Mouse (Mus musculus): ENCODE data around the gene Sco2. TPM values are rescaled to one million over a fixed set of nuclear protein-coding genes. Genes with fewer than 3 reads are reported as not detected.

Gene Sco2
- polyA plus RNA-seq, 1 experiment from 2014 or later, result 5.6 TPM

GRCm38 (mm10) chr15:89372068-89372467 is 1.6 kb downstream of the Sco2 start:
- H3K9me3 ChIP-seq, result no peaks in the 10 kb centered on the region
- H3K27ac ChIP-seq, result no peak overlapping the region
- H3K36me3 ChIP-seq, result peaks cover 56% of the 10 kb centered on the region
- peaks cover 20% of the 10 kb centered on the region for H3K4me1 ChIP-seq
- no peak overlapping the region for H3K4me2 ChIP-seq
- peaks cover 15% of the 10 kb centered on the region for H3K27me3 ChIP-seq
- no peak overlapping the region for H3K4me3 ChIP-seq
- WGBS, result 85% methylated on average over 13 of the region's 13 CpGs
- H3K9ac ChIP-seq, result no peak overlapping the region
- ATAC-seq (ENCODE audit: insufficient number of reproducible peaks, low FRiP score, low TSS enrichment, low read depth), result no peak

- H3K9me3 ChIP-seq, result no peaks in the 10 kb centered on the region
- ATAC-seq (ENCODE audit: insufficient number of reproducible peaks, low FRiP score, low TSS enrichment, low read depth), result no peak
- H3K4me2 ChIP-seq, result no peak overlapping the region
- 96% methylated on average over 4 of the region's 4 CpGs for WGBS
- no peaks in the 10 kb centered on the region for H3K27me3 ChIP-seq
- no peak overlapping the region for H3K9ac ChIP-seq
- H3K36me3 ChIP-seq, result peaks cover 99% of the 10 kb centered on the region
- H3K4me3 ChIP-seq, result no peak overlapping the region
- no peaks in the 10 kb centered on the region for H3K4me1 ChIP-seq
- no peak overlapping the region for H3K27ac ChIP-seq
Observed at GRCm38 (mm10) chr15:89365141-89365551, 8.5 kb downstream of the Sco2 start.

DNA sequence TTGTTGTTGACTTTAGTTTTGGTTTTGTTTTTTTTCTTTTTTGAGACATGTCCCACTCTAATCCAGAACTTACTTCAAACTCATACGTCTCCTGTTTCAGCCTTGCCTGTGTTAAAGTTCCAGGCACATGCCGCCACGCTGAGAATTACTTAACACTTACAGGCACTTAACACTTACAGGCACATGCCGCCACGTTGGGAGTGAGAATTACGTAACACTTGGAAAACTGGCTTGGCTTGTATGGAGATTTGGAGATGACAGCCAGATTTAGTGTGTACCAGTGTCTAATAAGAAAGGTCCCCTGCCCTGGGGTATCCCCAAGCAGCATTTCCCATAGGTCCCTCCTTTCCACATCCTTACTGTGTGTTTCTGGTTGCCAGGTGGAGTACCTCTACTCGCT is 10.6 kb downstream of the Sco2 start:
- no peak for ATAC-seq (ENCODE audit: insufficient number of reproducible peaks, low FRiP score, low TSS enrichment, low read depth)
- Histone ChIP-seq H3K4me1 (peaks cover 3% of the 10 kb centered on the region), H3K9ac (no peak overlapping the region), H3K4me2 (no peak overlapping the region), H3K36me3 (peaks cover 84% of the 10 kb centered on the region), H3K27me3 (no peaks in the 10 kb centered on the region), H3K9me3 (no peaks in the 10 kb centered on the region), H3K27ac (no peak overlapping the region), H3K4me3 (no peak overlapping the region)
- 81% methylated on average over 7 of the region's 7 CpGs for WGBS

GRCm38 (mm10) chr15:89358784-89359183 is 14.9 kb downstream of the Sco2 start:
- H3K36me3 ChIP-seq, result peaks cover 42% of the 10 kb centered on the region
- 76% methylated on average over 3 of the region's 3 CpGs for WGBS
- no peak overlapping the region for H3K4me3 ChIP-seq

DNA sequence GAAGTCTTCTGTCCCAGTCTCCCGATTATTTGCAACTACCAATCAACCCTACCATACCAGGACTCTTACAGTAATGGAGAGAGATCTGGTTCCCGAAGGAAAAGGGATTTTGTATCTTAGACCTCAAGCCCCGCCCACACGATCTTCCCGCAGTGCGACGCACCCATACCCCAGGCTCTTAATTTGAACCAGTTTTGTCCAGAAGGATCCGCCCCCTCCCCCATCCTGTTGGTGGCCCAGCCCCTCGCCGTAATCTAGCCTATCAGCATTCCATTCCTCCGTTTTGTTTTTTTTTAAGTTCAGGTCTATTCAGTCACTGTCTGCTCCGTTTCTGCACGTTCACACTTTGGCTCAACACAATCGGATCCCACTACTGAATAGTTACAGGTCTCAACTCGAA is 17.3 kb downstream of the Sco2 start:
- H3K9me3 ChIP-seq, result no peaks in the 10 kb centered on the region
- H3K27ac ChIP-seq, result peak overlapping the region; percentile 95
- peak; percentile 50; the same call in 1 of the 2 replicates for ATAC-seq (ENCODE audit: insufficient number of reproducible peaks, low FRiP score, low TSS enrichment, low read depth)
- H3K36me3 ChIP-seq, result peaks cover 39% of the 10 kb centered on the region
- H3K4me1 ChIP-seq, result peaks cover 30% of the 10 kb centered on the region
- H3K4me3 ChIP-seq, result peak overlapping the region; percentile 80
- H3K27me3 ChIP-seq, result no peaks in the 10 kb centered on the region
- H3K9ac ChIP-seq, result peak overlapping the region; percentile 80
- 0% methylated on average over 15 of the region's 15 CpGs for WGBS
- peak overlapping the region; percentile 69 for H3K4me2 ChIP-seq

More at GRCm38 (mm10) chr15:89358784-89359183, 14.9 kb downstream of the Sco2 start:
- Histone ChIP-seq H3K9me3 (no peaks in the 10 kb centered on the region), H3K27ac (no peak overlapping the region), H3K9ac (no peak overlapping the region), H3K27me3 (no peaks in the 10 kb centered on the region), H3K4me1 (peaks cover 27% of the 10 kb centered on the region), H3K4me2 (no peak overlapping the region)
- ATAC-seq (ENCODE audit: insufficient number of reproducible peaks, low FRiP score, low TSS enrichment, low read depth), result no peak

DNA sequence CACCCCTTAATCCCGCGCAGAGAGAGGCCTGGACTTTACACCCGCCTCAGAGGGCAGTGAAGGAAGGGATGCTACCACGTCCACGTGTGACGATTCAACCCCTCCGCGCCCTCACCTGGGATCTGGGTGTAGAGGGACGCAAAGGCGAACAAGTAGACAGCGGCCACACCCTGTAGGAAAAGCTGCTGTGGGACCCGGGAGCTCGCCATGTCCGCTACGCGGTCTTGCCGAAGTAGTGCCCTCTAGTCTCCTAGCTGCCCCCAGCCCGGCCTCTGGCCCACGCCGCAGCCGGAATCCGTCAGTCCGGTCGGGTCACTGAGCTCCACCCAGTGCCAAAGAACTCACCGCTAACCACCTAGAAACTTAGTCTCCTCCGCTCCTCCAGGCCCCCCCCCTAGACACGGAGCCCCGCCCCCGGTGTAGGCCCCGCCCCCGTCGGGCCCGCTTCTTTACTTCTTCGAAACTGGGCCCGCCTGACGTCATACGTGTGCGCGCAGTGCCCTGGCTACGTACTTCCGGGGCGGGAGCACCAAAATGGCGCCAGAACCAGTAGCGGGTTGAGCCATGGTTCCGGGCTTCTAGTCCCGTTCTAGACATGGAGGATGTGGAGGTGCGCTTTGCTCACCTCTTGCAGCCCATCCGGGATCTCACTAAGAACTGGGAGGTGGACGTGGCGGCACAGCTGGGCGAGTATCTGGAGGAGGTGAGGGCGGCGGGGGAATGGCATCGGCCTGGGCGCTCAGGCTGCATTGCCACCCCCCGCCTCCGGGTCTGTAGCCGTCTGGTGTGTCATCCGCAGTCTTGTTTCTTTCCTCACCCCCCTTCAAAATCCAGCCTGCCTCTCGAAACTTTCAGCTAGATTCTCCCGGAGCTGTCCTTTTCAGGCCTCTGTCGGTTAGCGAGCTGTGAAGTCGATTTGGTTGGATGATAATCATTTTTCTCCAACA is 18.1 kb downstream of the Sco2 start, which contains the start of the genes Lmf2 and Ncaph2:
Gene Lmf2, minus strand, starts transcription at position 419 of the 947 bp plus-strand sequence.
Gene Ncaph2, plus strand, starts transcription at position 479 of the 947 bp plus-strand sequence.
- Histone ChIP-seq H3K36me3 (peaks cover 39% of the 10 kb centered on the region), H3K27me3 (no peaks in the 10 kb centered on the region), H3K27ac (peak within 1 kb of the TSS; percentile 95), H3K9ac (peak within 1 kb of the TSS; percentile 86), H3K9me3 (no peaks in the 10 kb centered on the region), H3K4me3 (peak within 1 kb of the TSS; percentile 80), H3K4me1 (peaks cover 30% of the 10 kb centered on the region), H3K4me2 (peak within 1 kb of the TSS; percentile 72)
- WGBS, result under 1% methylated on average over 64 of the region's 64 CpGs
- peak; percentile 90 for ATAC-seq (ENCODE audit: insufficient number of reproducible peaks, low FRiP score, low TSS enrichment, low read depth)

- H3K27ac ChIP-seq, result no peak overlapping the region; the same call in 1 of the 2 replicates
Observed at GRCm38 (mm10) chr15:89354455-89354854, 19.2 kb downstream of the Sco2 start.

DNA sequence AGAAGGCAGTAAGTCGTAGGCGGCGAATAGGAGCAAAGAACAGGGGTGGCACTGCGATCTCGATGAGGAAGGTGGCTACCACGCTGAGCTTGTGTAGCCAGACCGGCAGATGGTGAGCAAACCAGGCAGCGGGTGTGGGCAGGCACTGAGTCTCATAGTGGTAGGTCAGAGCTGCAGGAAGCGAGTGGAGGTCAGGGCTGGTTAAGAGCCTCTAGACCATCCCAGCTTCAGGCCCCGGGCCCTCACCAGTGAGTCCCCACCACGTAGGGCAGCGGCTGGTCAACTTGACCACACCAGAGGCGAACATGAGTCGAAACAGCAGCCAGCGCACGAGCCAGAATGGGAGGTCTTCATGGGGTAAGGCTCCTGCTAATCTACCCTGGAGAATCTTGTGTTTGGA is 19.8 kb downstream of the Sco2 start:
- 97% methylated on average over 16 of the region's 16 CpGs for WGBS
- no peak for ATAC-seq (ENCODE audit: insufficient number of reproducible peaks, low FRiP score, low TSS enrichment, low read depth)
- Histone ChIP-seq H3K4me1 (peaks cover 30% of the 10 kb centered on the region), H3K9me3 (no peaks in the 10 kb centered on the region), H3K36me3 (peaks cover 42% of the 10 kb centered on the region), H3K4me2 (no peak overlapping the region), H3K4me3 (peak overlapping the region; percentile 80; the same call in 1 of the 2 replicates), H3K27ac (no peak overlapping the region), H3K9ac (no peak overlapping the region), H3K27me3 (no peaks in the 10 kb centered on the region)

More at GRCm38 (mm10) chr15:89354455-89354854, 19.2 kb downstream of the Sco2 start:
- Histone ChIP-seq H3K4me2 (peak overlapping the region; percentile 72), H3K27me3 (no peaks in the 10 kb centered on the region), H3K36me3 (peaks cover 42% of the 10 kb centered on the region), H3K4me1 (peaks cover 30% of the 10 kb centered on the region), H3K9me3 (no peaks in the 10 kb centered on the region), H3K9ac (peak overlapping the region; percentile 86), H3K4me3 (peak overlapping the region; percentile 80)
- no peak for ATAC-seq (ENCODE audit: insufficient number of reproducible peaks, low FRiP score, low TSS enrichment, low read depth)
- 74% methylated on average over 7 of the region's 7 CpGs for WGBS

DNA sequence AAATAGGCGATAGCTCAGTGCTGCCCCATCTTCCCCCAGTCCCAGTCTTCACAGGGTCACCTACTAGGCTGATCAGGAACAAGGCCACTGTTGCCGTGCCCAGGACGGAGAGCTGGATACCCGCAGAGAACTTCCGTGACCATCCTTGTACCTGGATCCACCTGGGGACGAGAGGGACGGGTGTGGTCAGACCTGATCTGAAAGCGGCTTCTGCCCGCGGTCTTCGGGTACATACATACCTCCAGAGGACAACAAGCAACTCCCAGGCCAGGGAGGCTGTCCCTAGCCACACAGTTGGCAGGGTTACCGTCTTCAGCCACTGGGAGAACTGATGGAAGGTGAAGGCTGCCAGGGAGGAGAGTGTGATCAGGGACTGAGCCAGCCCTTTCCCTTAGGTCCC is 20.9 kb downstream of the Sco2 start:
- no peak overlapping the region for H3K4me2 ChIP-seq
- no peak for ATAC-seq (ENCODE audit: insufficient number of reproducible peaks, low FRiP score, low TSS enrichment, low read depth)
- peaks cover 45% of the 10 kb centered on the region for H3K36me3 ChIP-seq
- no peak overlapping the region for H3K27ac ChIP-seq
- H3K9ac ChIP-seq, result 0 out of 2 replicates have a peak overlapping the region, but pooled peaks have one; percentile 17
- no peaks in the 10 kb centered on the region for H3K9me3 ChIP-seq
- H3K27me3 ChIP-seq, result no peaks in the 10 kb centered on the region
- no peak overlapping the region for H3K4me3 ChIP-seq
- 96% methylated on average over 12 of the region's 12 CpGs for WGBS
- H3K4me1 ChIP-seq, result peaks cover 25% of the 10 kb centered on the region

DNA sequence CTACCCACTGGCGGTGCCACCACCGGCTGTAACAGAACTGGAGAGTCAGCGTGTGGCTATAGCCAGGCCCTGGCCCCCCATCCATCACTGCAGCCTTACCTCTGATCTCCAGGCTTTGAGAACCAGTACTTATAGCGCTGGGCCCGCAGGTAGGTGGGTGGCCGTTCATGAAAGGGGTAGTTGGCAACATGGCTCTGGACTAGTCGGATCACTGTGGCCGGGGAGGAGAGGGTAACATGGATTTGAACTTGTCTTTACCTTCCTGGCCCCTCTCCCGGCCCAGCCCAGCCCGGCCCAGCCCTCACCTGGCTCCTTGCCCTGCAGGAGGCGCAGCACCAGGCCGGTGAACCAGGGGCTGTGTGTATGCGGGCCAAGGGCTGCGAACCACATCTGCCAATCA is 21.6 kb downstream of the Sco2 start:
- H3K4me1 ChIP-seq, result peaks cover 19% of the 10 kb centered on the region
- WGBS, result 95% methylated on average over 14 of the region's 14 CpGs
- H3K9ac ChIP-seq, result no peak overlapping the region
- no peak for ATAC-seq (ENCODE audit: insufficient number of reproducible peaks, low FRiP score, low TSS enrichment, low read depth)
- H3K4me3 ChIP-seq, result no peak overlapping the region
- peaks cover 45% of the 10 kb centered on the region for H3K36me3 ChIP-seq
- no peak overlapping the region for H3K27ac ChIP-seq
- H3K4me2 ChIP-seq, result no peak overlapping the region
- no peaks in the 10 kb centered on the region for H3K9me3 ChIP-seq
- H3K27me3 ChIP-seq, result no peaks in the 10 kb centered on the region

- no peaks in the 10 kb centered on the region for H3K27me3 ChIP-seq
- no peak overlapping the region for H3K4me2 ChIP-seq
- peaks cover 16% of the 10 kb centered on the region for H3K4me1 ChIP-seq
- H3K9ac ChIP-seq, result no peak overlapping the region
- no peak overlapping the region for H3K4me3 ChIP-seq
- no peak for ATAC-seq (ENCODE audit: insufficient number of reproducible peaks, low FRiP score, low TSS enrichment, low read depth)
- H3K9me3 ChIP-seq, result no peaks in the 10 kb centered on the region
- WGBS, result 88% methylated on average over 15 of the region's 15 CpGs
- peaks cover 45% of the 10 kb centered on the region for H3K36me3 ChIP-seq
- H3K27ac ChIP-seq, result no peak overlapping the region
Observed at GRCm38 (mm10) chr15:89351302-89351701, 22.3 kb downstream of the Sco2 start.

- peaks cover 45% of the 10 kb centered on the region for H3K36me3 ChIP-seq
- peaks cover 16% of the 10 kb centered on the region for H3K4me1 ChIP-seq
- H3K9ac ChIP-seq, result no peak overlapping the region
- no peak overlapping the region for H3K27ac ChIP-seq
- H3K27me3 ChIP-seq, result no peaks in the 10 kb centered on the region
- WGBS, result 77% methylated on average over 5 of the region's 5 CpGs
- no peak for ATAC-seq (ENCODE audit: insufficient number of reproducible peaks, low FRiP score, low TSS enrichment, low read depth)
- H3K4me2 ChIP-seq, result no peak overlapping the region
- H3K4me3 ChIP-seq, result no peak overlapping the region
- no peaks in the 10 kb centered on the region for H3K9me3 ChIP-seq
Observed at GRCm38 (mm10) chr15:89350447-89350846, 23.2 kb downstream of the Sco2 start.
